Mouse (Mus musculus): ENCODE measurements around the gene Slc25a20. TPM values are rescaled to one million over a fixed set of nuclear protein-coding genes. Genes with fewer than 3 reads are reported as not detected.

The Slc25a20 gene
- total RNA-seq (2021), result 100 to 1,000 TPM; 190 to 203 TPM
- 122 and 169 TPM in 2 replicates for polyA plus RNA-seq (2012; rRNA removed)
- long read RNA-seq, transcript Slc25a20-201 (9 exons, 1,783 nt), result major isoform, 55 of 61 reads
- long read RNA-seq, partial matches to known transcripts, result 5 of 61 reads
- long read RNA-seq, other reads (novel, unspliced or antisense), result 1 of 61 reads

DNA sequence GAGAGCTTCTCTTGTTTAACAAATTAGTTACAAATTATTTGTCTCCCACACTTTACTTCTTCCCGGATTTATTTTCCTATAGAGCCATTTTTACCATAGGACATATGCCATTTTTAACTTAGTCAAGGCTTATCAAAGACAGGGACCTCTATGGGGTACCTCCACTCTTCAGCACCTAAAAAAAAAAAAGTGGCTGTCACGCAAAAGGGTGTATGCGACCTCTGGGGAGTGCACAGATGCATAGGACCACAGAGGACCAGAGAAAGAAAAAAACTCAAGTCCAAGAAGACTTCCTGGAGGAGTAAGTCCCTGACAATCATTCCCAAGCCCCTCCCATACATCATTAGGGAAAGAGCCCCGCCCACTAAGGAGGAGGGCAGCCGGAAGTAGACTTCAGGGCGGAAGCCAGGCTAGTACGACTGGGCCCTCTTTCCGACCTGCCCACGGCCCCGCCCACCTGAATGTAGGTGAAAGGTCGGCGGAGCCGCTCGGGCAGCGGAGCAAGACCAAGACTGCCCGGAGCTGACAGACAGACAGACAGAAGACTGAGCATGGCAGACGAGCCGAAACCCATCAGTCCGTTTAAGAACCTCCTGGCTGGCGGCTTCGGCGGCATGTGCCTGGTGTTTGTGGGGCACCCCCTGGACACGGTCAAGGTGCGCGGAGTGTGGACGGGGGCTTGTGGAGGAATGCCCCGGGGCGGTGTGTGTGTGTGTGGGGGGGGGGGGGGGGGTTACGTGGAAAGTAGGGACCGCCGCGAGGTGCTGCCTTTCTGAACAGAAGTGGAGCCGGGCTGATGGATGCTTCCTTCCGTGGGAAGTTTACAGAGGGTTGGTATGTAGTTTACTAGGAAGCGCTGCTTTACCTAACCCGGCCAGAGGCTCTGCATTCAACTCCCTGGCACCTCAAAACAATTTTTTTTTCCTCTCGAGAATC is at the start of gene Slc25a20:
Gene Slc25a20 (plus strand): TSS at position 412 of the 936 bp plus-strand sequence.
- Histone ChIP-seq H3K36me3 (ENCODE audit: control insufficient read depth, insufficient read depth, low read length) (peaks cover 6% of the 10 kb centered on the region), H3K79me2 (replicated peaks; ENCODE audit: control insufficient read depth, insufficient read depth, low read length) (no peaks in the 10 kb centered on the region; the same call in 1 of the 2 replicates), H3K27ac (peak within 1 kb of the TSS; percentile 81), H3K4me1 (ENCODE audit: control insufficient read depth, insufficient read depth, low read length) (peaks cover 3% of the 10 kb centered on the region), H3K9ac (ENCODE audit: low read depth, low read length) (peak within 1 kb of the TSS; percentile 80), H3K4me3 (peak within 1 kb of the TSS; percentile 66), H3K27me3 (ENCODE audit: control insufficient read depth, insufficient read depth, low read length) (no peaks in the 10 kb centered on the region)
- no peak for TF ChIP-seq CTCF (IDR thresholded peaks at IDR 0.05)
- 0 out of 2 replicates have a peak, but pooled peaks have one; percentile 12 for TF ChIP-seq EP300 (IDR thresholded peaks at IDR 0.05; ENCODE audit: insufficient read depth, low read depth, low read length)
- peak; percentile 67 for TF ChIP-seq POLR2A (IDR thresholded peaks at IDR 0.05; ENCODE audit: insufficient read depth, low read depth, low read length)
- intact Hi-C loops (cut with DNase I), result no loop called here
- DNase-seq, result peak; percentile 85 to 89
- 3% methylated on average over 37 of the region's 37 CpGs for WGBS

DNA sequence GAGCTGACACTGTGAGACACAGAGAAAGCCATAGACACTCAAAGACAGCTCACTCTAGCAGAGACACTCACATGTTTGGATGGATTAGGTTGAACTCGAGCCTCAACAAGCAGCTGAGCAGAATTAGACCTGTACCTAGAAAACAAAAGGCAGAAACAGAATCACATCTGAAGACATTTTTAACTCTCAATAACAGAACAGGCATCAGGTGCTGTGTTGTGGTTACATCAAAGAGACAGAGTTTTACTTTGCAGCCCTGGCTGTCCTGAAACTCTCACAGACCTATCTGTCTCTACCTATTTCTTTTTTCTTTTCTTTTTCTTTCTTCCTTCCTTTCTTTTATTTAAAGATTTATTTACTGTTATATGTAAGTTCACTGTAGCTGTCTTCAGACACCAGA is 44.6 kb upstream of the Slc25a20 start:
- no peak overlapping the region for H3K27ac ChIP-seq
- no peaks in the 10 kb centered on the region for H3K27me3 ChIP-seq (ENCODE audit: control insufficient read depth, insufficient read depth, low read length)
- intact Hi-C loops (cut with DNase I), result no loop called here
- no peak for DNase-seq
- H3K9ac ChIP-seq (ENCODE audit: low read depth, low read length), result no peak overlapping the region
- no peak overlapping the region for H3K4me3 ChIP-seq
- peaks cover 2% of the 10 kb centered on the region for H3K36me3 ChIP-seq (ENCODE audit: control insufficient read depth, insufficient read depth, low read length)
- TF ChIP-seq CTCF (IDR thresholded peaks at IDR 0.05) (0 out of 2 replicates have a peak, but pooled peaks have one; percentile 3), POLR2A (IDR thresholded peaks at IDR 0.05; ENCODE audit: insufficient read depth, low read depth, low read length) (no peak)
- H3K4me1 ChIP-seq (ENCODE audit: control insufficient read depth, insufficient read depth, low read length), result no peaks in the 10 kb centered on the region
- peaks cover 4% of the 10 kb centered on the region; the same call in 1 of the 2 replicates for H3K79me2 ChIP-seq (replicated peaks; ENCODE audit: control insufficient read depth, insufficient read depth, low read length)
- WGBS, result 90% methylated on average over 1 of the region's 1 CpGs

DNA sequence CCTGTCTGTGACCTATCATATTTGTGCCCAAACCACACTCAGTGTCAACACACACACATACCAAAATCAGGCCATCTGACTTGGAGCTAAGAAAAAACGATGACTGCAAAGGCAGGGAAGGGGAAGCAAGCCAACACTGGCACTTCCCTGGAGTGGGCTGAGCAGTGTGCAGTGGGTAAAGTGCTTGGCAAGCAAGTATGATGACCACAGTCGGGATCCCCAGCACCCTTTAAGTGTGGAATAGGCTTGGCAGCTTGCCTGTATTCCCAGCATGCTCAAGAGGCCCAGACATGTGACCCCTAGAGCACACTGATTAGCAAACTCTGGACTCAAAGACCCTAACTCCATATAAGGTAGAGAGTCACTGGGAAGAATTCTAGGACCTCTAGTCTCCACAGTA is 35.4 kb upstream of the Slc25a20 start:
- TF ChIP-seq CTCF (IDR thresholded peaks at IDR 0.05) (no peak), EP300 (IDR thresholded peaks at IDR 0.05; ENCODE audit: insufficient read depth, low read depth, low read length) (peak; percentile 62; the same call in 1 of the 2 replicates)
- 39% methylated on average over 2 of the region's 2 CpGs for WGBS
- peaks cover 3% of the 10 kb centered on the region; the same call in 1 of the 2 replicates for H3K79me2 ChIP-seq (replicated peaks; ENCODE audit: control insufficient read depth, insufficient read depth, low read length)
- peak overlapping the region; percentile 67 for H3K27ac ChIP-seq
- H3K4me3 ChIP-seq, result no peak overlapping the region
- peak; percentile 30 to 64 for DNase-seq
- H3K9ac ChIP-seq (ENCODE audit: low read depth, low read length), result no peak overlapping the region
- no peaks in the 10 kb centered on the region for H3K27me3 ChIP-seq (ENCODE audit: control insufficient read depth, insufficient read depth, low read length)
- peaks cover 6% of the 10 kb centered on the region for H3K36me3 ChIP-seq (ENCODE audit: control insufficient read depth, insufficient read depth, low read length)
- intact Hi-C loops (cut with DNase I), result no loop called here
- H3K4me1 ChIP-seq (ENCODE audit: control insufficient read depth, insufficient read depth, low read length), result no peaks in the 10 kb centered on the region

DNA sequence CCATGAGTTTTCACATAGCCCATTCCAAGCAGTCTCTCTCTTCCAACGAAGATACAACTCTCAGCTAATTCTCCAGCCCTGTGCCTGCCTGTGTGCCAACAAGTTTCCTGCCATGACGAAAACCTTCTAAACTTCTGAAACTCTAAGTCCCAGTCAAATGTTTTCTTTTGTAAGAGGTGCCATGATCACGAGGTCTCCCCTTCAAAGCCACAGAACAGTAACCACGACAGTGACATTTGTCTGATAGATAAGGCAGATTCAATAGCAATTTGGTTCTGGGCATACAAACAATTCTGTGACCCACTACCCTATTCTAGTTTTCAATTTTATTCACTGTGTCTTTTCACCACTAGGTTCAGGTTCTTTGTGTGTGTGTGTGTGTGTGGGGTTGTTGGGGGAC is 33.7 kb upstream of the Slc25a20 start:
- intact Hi-C loops (cut with DNase I), result no loop called here
- H3K27me3 ChIP-seq (ENCODE audit: control insufficient read depth, insufficient read depth, low read length), result no peaks in the 10 kb centered on the region
- H3K79me2 ChIP-seq (replicated peaks; ENCODE audit: control insufficient read depth, insufficient read depth, low read length), result peaks cover 1% of the 10 kb centered on the region; the same call in 1 of the 2 replicates
- no peak overlapping the region for H3K9ac ChIP-seq (ENCODE audit: low read depth, low read length)
- H3K4me1 ChIP-seq (ENCODE audit: control insufficient read depth, insufficient read depth, low read length), result no peaks in the 10 kb centered on the region
- TF ChIP-seq POLR2A (IDR thresholded peaks at IDR 0.05; ENCODE audit: insufficient read depth, low read depth, low read length) (no peak), EP300 (IDR thresholded peaks at IDR 0.05; ENCODE audit: insufficient read depth, low read depth, low read length) (no peak), CTCF (IDR thresholded peaks at IDR 0.05) (no peak)
- H3K4me3 ChIP-seq, result no peak overlapping the region
- peaks cover 11% of the 10 kb centered on the region for H3K36me3 ChIP-seq (ENCODE audit: control insufficient read depth, insufficient read depth, low read length)
- 49% methylated on average over 4 of the region's 4 CpGs for WGBS
- no peak overlapping the region for H3K27ac ChIP-seq
- no peak for DNase-seq

DNA sequence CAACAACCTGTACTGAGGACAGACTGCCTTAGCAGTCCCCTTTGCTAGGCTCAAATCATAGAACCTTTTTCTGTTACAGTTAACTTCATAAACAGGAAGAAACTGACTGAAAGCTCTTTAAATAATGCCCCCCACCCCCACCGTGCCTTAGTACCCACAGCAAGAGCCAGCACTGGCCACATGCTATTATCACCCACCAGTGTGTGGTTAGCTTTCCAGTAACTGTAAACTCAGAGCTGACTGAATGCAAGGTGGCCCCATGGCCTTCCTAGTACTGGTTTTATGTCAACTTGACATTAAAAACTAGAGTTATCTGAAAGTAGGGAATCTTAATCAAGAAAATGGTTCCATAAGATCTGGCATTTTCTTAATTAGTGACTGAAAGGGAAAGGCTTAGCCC is 31.2 kb upstream of the Slc25a20 start:
- no peaks in the 10 kb centered on the region for H3K27me3 ChIP-seq (ENCODE audit: control insufficient read depth, insufficient read depth, low read length)
- intact Hi-C loops (cut with DNase I), result no loop called here
- WGBS, result 59% methylated on average over 1 of the region's 1 CpGs
- DNase-seq, result no peak
- peaks cover 11% of the 10 kb centered on the region for H3K36me3 ChIP-seq (ENCODE audit: control insufficient read depth, insufficient read depth, low read length)
- no peaks in the 10 kb centered on the region for H3K4me1 ChIP-seq (ENCODE audit: control insufficient read depth, insufficient read depth, low read length)
- H3K9ac ChIP-seq (ENCODE audit: low read depth, low read length), result no peak overlapping the region
- no peak overlapping the region for H3K4me3 ChIP-seq
- H3K79me2 ChIP-seq (replicated peaks; ENCODE audit: control insufficient read depth, insufficient read depth, low read length), result peaks cover 3% of the 10 kb centered on the region
- TF ChIP-seq POLR2A (IDR thresholded peaks at IDR 0.05; ENCODE audit: insufficient read depth, low read depth, low read length), result no peak
- TF ChIP-seq EP300 (IDR thresholded peaks at IDR 0.05; ENCODE audit: insufficient read depth, low read depth, low read length), result no peak
- TF ChIP-seq CTCF (IDR thresholded peaks at IDR 0.05), result no peak
- H3K27ac ChIP-seq, result no peak overlapping the region
